Mouse (Mus musculus): ENCODE measurements around the gene Arhgap25. TPM values are rescaled to one million over a fixed set of nuclear protein-coding genes. Genes with fewer than 3 reads are reported as not detected.
A peak's percentile ranks its signal among the peaks of the same experiment; 100 is the strongest.

The Arhgap25 gene
- polyA plus RNA-seq, 1 experiment = not detected

- TF ChIP-seq EP300 (IDR thresholded peaks at IDR 0.05; ENCODE audit: insufficient read depth, low read depth, low read length) = no peak
- peak; percentile 98 for TF ChIP-seq CTCF (IDR thresholded peaks at IDR 0.05; ENCODE audit: low read depth, low read length)
- no peak for TF ChIP-seq POLR2A (IDR thresholded peaks at IDR 0.05; ENCODE audit: insufficient read depth, low read length)
- H3K27me3 ChIP-seq (ENCODE audit: control insufficient read depth, insufficient read depth, low read length, poor library complexity, severe bottlenecking) = no peaks in the 10 kb centered on the region
- no peak overlapping the region for H3K4me3 ChIP-seq (ENCODE audit: low read depth, low read length)
- H3K9me3 ChIP-seq (replicated peaks; ENCODE audit: control insufficient read depth, insufficient read depth, low read length, poor library complexity, severe bottlenecking) = no peaks in the 10 kb centered on the region
- H3K27ac ChIP-seq (ENCODE audit: insufficient read depth, low read length) = no peak overlapping the region
- H3K9ac ChIP-seq (ENCODE audit: low read depth, poor library complexity, severe bottlenecking) = no peak overlapping the region
- H3K4me1 ChIP-seq (ENCODE audit: control insufficient read depth, insufficient read depth, low read length) = no peaks in the 10 kb centered on the region
- H3K36me3 ChIP-seq (ENCODE audit: control insufficient read depth, insufficient read depth, low read length, poor library complexity, severe bottlenecking) = no peaks in the 10 kb centered on the region
Observed at GRCm38 (mm10) chr6:87466221-87466620, 66.8 kb downstream of the Arhgap25 start.

GRCm38 (mm10) chr6:87455507-87455906 is 77.6 kb downstream of the Arhgap25 start:
- Histone ChIP-seq H3K4me1 (ENCODE audit: control insufficient read depth, insufficient read depth, low read length) (no peaks in the 10 kb centered on the region), H3K4me3 (ENCODE audit: low read depth, low read length) (no peak overlapping the region), H3K27ac (ENCODE audit: insufficient read depth, low read length) (no peak overlapping the region), H3K9ac (ENCODE audit: low read depth, poor library complexity, severe bottlenecking) (no peak overlapping the region), H3K9me3 (replicated peaks; ENCODE audit: control insufficient read depth, insufficient read depth, low read length, poor library complexity, severe bottlenecking) (no peaks in the 10 kb centered on the region), H3K27me3 (ENCODE audit: control insufficient read depth, insufficient read depth, low read length, poor library complexity, severe bottlenecking) (no peaks in the 10 kb centered on the region), H3K36me3 (ENCODE audit: control insufficient read depth, insufficient read depth, low read length, poor library complexity, severe bottlenecking) (no peaks in the 10 kb centered on the region)
- TF ChIP-seq EP300 (IDR thresholded peaks at IDR 0.05; ENCODE audit: insufficient read depth, low read depth, low read length) = no peak

GRCm38 (mm10) chr6:87451771-87452170 is 81.3 kb downstream of the Arhgap25 start:
- H3K27ac ChIP-seq (ENCODE audit: insufficient read depth, low read length) = no peak overlapping the region
- H3K4me3 ChIP-seq (ENCODE audit: low read depth, low read length) = no peak overlapping the region
- no peak overlapping the region for H3K9ac ChIP-seq (ENCODE audit: low read depth, poor library complexity, severe bottlenecking)
- H3K27me3 ChIP-seq (ENCODE audit: control insufficient read depth, insufficient read depth, low read length, poor library complexity, severe bottlenecking) = no peaks in the 10 kb centered on the region
- no peaks in the 10 kb centered on the region for H3K4me1 ChIP-seq (ENCODE audit: control insufficient read depth, insufficient read depth, low read length)
- no peaks in the 10 kb centered on the region for H3K36me3 ChIP-seq (ENCODE audit: control insufficient read depth, insufficient read depth, low read length, poor library complexity, severe bottlenecking)
- TF ChIP-seq POLR2A (IDR thresholded peaks at IDR 0.05; ENCODE audit: insufficient read depth, low read length) = no peak
- no peak for TF ChIP-seq CTCF (IDR thresholded peaks at IDR 0.05; ENCODE audit: low read depth, low read length)
- no peak for TF ChIP-seq EP300 (IDR thresholded peaks at IDR 0.05; ENCODE audit: insufficient read depth, low read depth, low read length)
- no peaks in the 10 kb centered on the region for H3K9me3 ChIP-seq (replicated peaks; ENCODE audit: control insufficient read depth, insufficient read depth, low read length, poor library complexity, severe bottlenecking)

GRCm38 (mm10) chr6:87451016-87451415 is 82.0 kb downstream of the Arhgap25 start:
- no peaks in the 10 kb centered on the region for H3K4me1 ChIP-seq (ENCODE audit: control insufficient read depth, insufficient read depth, low read length)
- TF ChIP-seq CTCF (IDR thresholded peaks at IDR 0.05; ENCODE audit: low read depth, low read length) (peak; percentile 33), POLR2A (IDR thresholded peaks at IDR 0.05; ENCODE audit: insufficient read depth, low read length) (no peak)
- no peaks in the 10 kb centered on the region for H3K36me3 ChIP-seq (ENCODE audit: control insufficient read depth, insufficient read depth, low read length, poor library complexity, severe bottlenecking)
- no peaks in the 10 kb centered on the region for H3K9me3 ChIP-seq (replicated peaks; ENCODE audit: control insufficient read depth, insufficient read depth, low read length, poor library complexity, severe bottlenecking)
- H3K27ac ChIP-seq (ENCODE audit: insufficient read depth, low read length) = no peak overlapping the region
- no peak overlapping the region for H3K9ac ChIP-seq (ENCODE audit: low read depth, poor library complexity, severe bottlenecking)
- no peak overlapping the region for H3K4me3 ChIP-seq (ENCODE audit: low read depth, low read length)
- H3K27me3 ChIP-seq (ENCODE audit: control insufficient read depth, insufficient read depth, low read length, poor library complexity, severe bottlenecking) = no peaks in the 10 kb centered on the region

GRCm38 (mm10) chr6:87449534-87449933 is 83.5 kb downstream of the Arhgap25 start:
- Histone ChIP-seq H3K27ac (ENCODE audit: insufficient read depth, low read length) (no peak overlapping the region), H3K27me3 (ENCODE audit: control insufficient read depth, insufficient read depth, low read length, poor library complexity, severe bottlenecking) (no peaks in the 10 kb centered on the region), H3K4me3 (ENCODE audit: low read depth, low read length) (no peak overlapping the region), H3K4me1 (ENCODE audit: control insufficient read depth, insufficient read depth, low read length) (no peaks in the 10 kb centered on the region), H3K9ac (ENCODE audit: low read depth, poor library complexity, severe bottlenecking) (no peak overlapping the region), H3K9me3 (replicated peaks; ENCODE audit: control insufficient read depth, insufficient read depth, low read length, poor library complexity, severe bottlenecking) (no peaks in the 10 kb centered on the region), H3K36me3 (ENCODE audit: control insufficient read depth, insufficient read depth, low read length, poor library complexity, severe bottlenecking) (no peaks in the 10 kb centered on the region)
- no peak for TF ChIP-seq EP300 (IDR thresholded peaks at IDR 0.05; ENCODE audit: insufficient read depth, low read depth, low read length)
- no peak for TF ChIP-seq CTCF (IDR thresholded peaks at IDR 0.05; ENCODE audit: low read depth, low read length)
- no peak for TF ChIP-seq POLR2A (IDR thresholded peaks at IDR 0.05; ENCODE audit: insufficient read depth, low read length)

DNA sequence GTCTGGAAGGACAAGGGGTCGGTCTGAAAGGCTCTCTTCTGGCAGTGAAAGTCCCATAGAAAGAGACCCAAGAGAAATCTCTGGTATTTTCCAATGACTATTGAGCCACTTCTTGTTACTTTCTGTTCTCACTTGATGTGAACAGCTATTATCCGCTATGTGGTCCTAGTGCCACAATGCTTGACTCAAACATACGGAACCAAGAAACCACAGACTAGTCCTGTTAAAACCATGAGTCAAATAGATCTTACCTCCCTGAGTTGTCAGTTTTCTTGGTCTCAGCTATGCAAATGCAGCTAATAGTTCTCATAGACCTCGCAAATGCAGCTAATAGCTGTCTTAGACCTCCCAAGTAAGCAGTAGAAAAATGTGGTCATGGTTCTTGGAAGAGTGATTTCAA is 85.8 kb downstream of the Arhgap25 start:
- Histone ChIP-seq H3K27ac (ENCODE audit: insufficient read depth, low read length) (no peak overlapping the region), H3K27me3 (ENCODE audit: control insufficient read depth, insufficient read depth, low read length, poor library complexity, severe bottlenecking) (no peaks in the 10 kb centered on the region), H3K9ac (ENCODE audit: low read depth, poor library complexity, severe bottlenecking) (no peak overlapping the region), H3K4me3 (ENCODE audit: low read depth, low read length) (no peak overlapping the region), H3K36me3 (ENCODE audit: control insufficient read depth, insufficient read depth, low read length, poor library complexity, severe bottlenecking) (no peaks in the 10 kb centered on the region), H3K9me3 (replicated peaks; ENCODE audit: control insufficient read depth, insufficient read depth, low read length, poor library complexity, severe bottlenecking) (no peaks in the 10 kb centered on the region), H3K4me1 (ENCODE audit: control insufficient read depth, insufficient read depth, low read length) (no peaks in the 10 kb centered on the region)
- TF ChIP-seq CTCF (IDR thresholded peaks at IDR 0.05; ENCODE audit: low read depth, low read length) (no peak), POLR2A (IDR thresholded peaks at IDR 0.05; ENCODE audit: insufficient read depth, low read length) (no peak), EP300 (IDR thresholded peaks at IDR 0.05; ENCODE audit: insufficient read depth, low read depth, low read length) (no peak)

All from ES-Bruce4 (cell line).